Mouse (Mus musculus) MEL (cell line): ENCODE results near the gene Slc25a36. TPM values are rescaled to one million over a fixed set of nuclear protein-coding genes. Genes with fewer than 3 reads are reported as not detected.

ENCODE experiments used
- DNase-seq: peaks from one replicate; pipeline ENCODE4 v3.0.0; 2011; ENCODE audit warnings: low read depth, low spot score
- H3K27ac ChIP-seq: 2 replicates; pipeline ENCODE4 v1.5.1; 2012; ENCODE audit warnings: low read depth, mild to moderate bottlenecking, control low read depth, low read length, moderate library complexity; ENCODE audit not compliant: control insufficient read depth
- H3K27me3 ChIP-seq, 2 experiments: fragments of 150-350 bp in 1 of 2; sonication (generic) in 1 of 2; 2 replicates each; pipeline ENCODE4 v1.6.1; 2012; ENCODE audit warnings: low read length in 2 of 2, mild to moderate bottlenecking in 2 of 2, improper control_type of control experiment in 1 of 2, moderate library complexity in 1 of 2; ENCODE audit not compliant: insufficient read depth in 2 of 2, control insufficient read depth in 1 of 2
- H3K36me3 ChIP-seq, 2 experiments: 2 replicates each; pipeline ENCODE4 v1.6.1; 2012 to 2014; ENCODE audit warnings: low read length in 2 of 2, improper control_type of control experiment in 1 of 2, inconsistent platforms in 1 of 2, mild to moderate bottlenecking in 1 of 2; ENCODE audit not compliant: insufficient read depth in 2 of 2, control insufficient read depth in 1 of 2
- H3K4me1 ChIP-seq, 2 experiments: fragments of 150-350 bp in 1 of 2; sonication (generic) in 1 of 2; 2 replicates each; pipeline ENCODE4 v1.6.1; 2012; ENCODE audit warnings: low read length in 2 of 2, improper control_type of control experiment in 1 of 2, mild to moderate bottlenecking in 1 of 2; ENCODE audit not compliant: insufficient read depth in 2 of 2, control insufficient read depth in 1 of 2
- H3K4me3 ChIP-seq, 2 experiments: fragments of 150-350 bp in 1 of 2; sonication (generic) in 1 of 2; 2 replicates each; pipeline ENCODE4 v1.5.1; 2012; ENCODE audit warnings: low read depth in 2 of 2, low read length in 2 of 2, mild to moderate bottlenecking in 2 of 2, moderate library complexity in 2 of 2, control low read depth in 1 of 2, improper control_type of control experiment in 1 of 2; ENCODE audit not compliant: control insufficient read depth in 1 of 2, insufficient read depth in 1 of 2
- H3K79me2 ChIP-seq: 2 replicates; pipeline ENCODE4 v1.6.1; 2012; ENCODE audit warnings: mild to moderate bottlenecking, low read length, moderate library complexity; ENCODE audit not compliant: control insufficient read depth, poor library complexity, insufficient read depth
- H3K9ac ChIP-seq: 2 replicates; pipeline ENCODE4 v1.6.1; 2012; ENCODE audit warnings: low read depth, mild to moderate bottlenecking, control low read depth, low read length, moderate library complexity; ENCODE audit not compliant: control insufficient read depth, poor library complexity, severe bottlenecking
- H3K9me3 ChIP-seq: fragments of 150-350 bp; sonication (generic); replicated peaks from 2 replicates; pipeline ENCODE4 v1.6.1; 2012; ENCODE audit warnings: mild to moderate bottlenecking, low read length, improper control_type of control experiment, moderate library complexity; ENCODE audit not compliant: insufficient read depth
- CHD2 ChIP-seq: IDR thresholded peaks from 2 replicates; pipeline ENCODE4 v1.6.1; 2011; ENCODE audit warnings: low read length, improper control_type of control experiment
- ELF1 ChIP-seq: IDR thresholded peaks from 2 replicates; pipeline ENCODE4 v1.6.1; 2014; ENCODE audit warnings: low read depth, mild to moderate bottlenecking, inconsistent platforms, low read length, improper control_type of control experiment, moderate library complexity
- ETS1 ChIP-seq: IDR thresholded peaks from 2 replicates; pipeline ENCODE4 v1.6.1; 2012; ENCODE audit warnings: low read depth, mild to moderate bottlenecking, inconsistent platforms, low read length, improper control_type of control experiment, moderate library complexity
- GABPA ChIP-seq: IDR thresholded peaks from 2 replicates; pipeline ENCODE4 v1.6.1; 2012; ENCODE audit warnings: low read depth, mild to moderate bottlenecking, inconsistent platforms, low read length, improper control_type of control experiment, moderate library complexity
- KAT2A ChIP-seq: conservative IDR thresholded peaks from 2 replicates; pipeline ENCODE4 v1.6.1; 2012; ENCODE audit warnings: low read depth, low read length, improper control_type of control experiment, inconsistent platforms
- MAX ChIP-seq: IDR thresholded peaks from 2 replicates; pipeline ENCODE4 v1.6.1; 2011; ENCODE audit warnings: low read length, improper control_type of control experiment
- MEF2A ChIP-seq: IDR thresholded peaks from 2 replicates; pipeline ENCODE4 v1.6.1; 2014; ENCODE audit warnings: low read depth, mild to moderate bottlenecking, inconsistent platforms, low read length, improper control_type of control experiment; ENCODE audit not compliant: poor library complexity, insufficient replicate concordance, severe bottlenecking; ENCODE audit errors: extremely low read depth
- MYB ChIP-seq: IDR thresholded peaks from 2 replicates; pipeline ENCODE4 v1.6.1; 2011; ENCODE audit warnings: mild to moderate bottlenecking, low read depth, low read length, improper control_type of control experiment
- MYC ChIP-seq: IDR thresholded peaks from 2 replicates; pipeline ENCODE4 v1.6.1; 2011; ENCODE audit warnings: low read depth, mild to moderate bottlenecking, low read length, improper control_type of control experiment, moderate library complexity
- NELFE ChIP-seq: IDR thresholded peaks from 2 replicates; pipeline ENCODE4 v1.6.1; 2011; ENCODE audit warnings: low read depth, low read length, improper control_type of control experiment
- RCOR1 ChIP-seq: IDR thresholded peaks from 2 replicates; pipeline ENCODE4 v1.6.1; 2012; ENCODE audit warnings: low read depth, mild to moderate bottlenecking, inconsistent platforms, low read length, improper control_type of control experiment
- SIN3A ChIP-seq: IDR thresholded peaks from 2 replicates; pipeline ENCODE4 v1.6.1; 2012; ENCODE audit warnings: low read length, improper control_type of control experiment, inconsistent platforms
- TAL1 ChIP-seq: IDR thresholded peaks from 2 replicates; pipeline ENCODE4 v1.6.1; 2012; ENCODE audit warnings: mild to moderate bottlenecking, inconsistent platforms, low read length, moderate library complexity, mixed read lengths
- UBTF ChIP-seq: IDR thresholded peaks from 2 replicates; pipeline ENCODE4 v1.6.1; 2012; ENCODE audit warnings: low read depth, mild to moderate bottlenecking, inconsistent platforms, low read length, improper control_type of control experiment, moderate library complexity, borderline replicate concordance; ENCODE audit not compliant: insufficient read depth
- USF2 ChIP-seq, 2 experiments: IDR thresholded peaks; 2 replicates each; pipeline ENCODE4 v1.6.1; 2011 to 2012; ENCODE audit warnings: improper control_type of control experiment in 2 of 2, low read length in 2 of 2, borderline replicate concordance in 1 of 2, inconsistent platforms in 1 of 2, low read depth in 1 of 2, mild to moderate bottlenecking in 1 of 2; ENCODE audit not compliant: insufficient read depth in 1 of 2
- ZMIZ1 ChIP-seq: IDR thresholded peaks from 2 replicates; pipeline ENCODE4 v1.6.1; 2012; ENCODE audit warnings: low read depth, mild to moderate bottlenecking, inconsistent platforms, low read length, improper control_type of control experiment, moderate library complexity
- ZNF384 ChIP-seq: IDR thresholded peaks from 2 replicates; pipeline ENCODE4 v1.6.1; 2012; ENCODE audit warnings: low read depth, mild to moderate bottlenecking, inconsistent platforms, low read length, improper control_type of control experiment
- polyA plus RNA-seq, 2 experiments: library from polyadenylated mRNA; stranded (reverse) in 1 of 2; unstranded in 1 of 2; fragments of >175 nt in 1 of 2; fragments of >200 nt in 1 of 2; gene quantifications; 2 replicates each; pipeline versions ENCODE4 v1.2.1 to v1.2.4; 2012; ENCODE audit warnings: low replicate concordance in 2 of 2, low read depth in 1 of 2; ENCODE audit not compliant: insufficient read length in 2 of 2, insufficient read depth in 1 of 2, missing spikeins in 1 of 2
- total RNA-seq: library from RNA; depleted of rRNA; stranded (reverse); fragments of 300-350 nt; gene quantifications from 2 replicates; pipeline ENCODE4 v1.2.3, GENCODE M21; 2012

Slc25a36 gene
- total and polyA plus RNA-seq, 3 experiments = 11.9 to 13.0 TPM; not detected in 1

GRCm38 (mm10) chr9:97068201-97069095, 42.5 kb downstream of the Slc25a36 start (continued):
- TF ChIP-seq TAL1 (no peak), MYB (no peak), SIN3A (no peak)

GRCm38 (mm10) chr9:97067761-97068160, 43.2 kb downstream of the Slc25a36 start:
- H3K36me3 ChIP-seq = no peaks in the 10 kb centered on the region
- TF ChIP-seq RCOR1 (no peak), USF2 (IDR thresholded peaks at IDR 0.05; ENCODE audit: borderline replicate concordance in 1 of 2, insufficient read depth in 1 of 2, low read depth in 1 of 2, low read length in 2 of 2) (no peak), GABPA (no peak), ZNF384 (no peak), TAL1 (no peak), MAX (no peak), MYC (no peak)

GRCm38 (mm10) chr9:97065885-97066284, 45.1 kb downstream of the Slc25a36 start:
- no peak for TF ChIP-seq SIN3A
- TF ChIP-seq RCOR1 = no peak
- TF ChIP-seq ETS1 = no peak
- no peak for TF ChIP-seq ELF1
- no peak for TF ChIP-seq MYC
- no peak for TF ChIP-seq CHD2
- TF ChIP-seq MEF2A = no peak
- no peak for TF ChIP-seq ZMIZ1
- no peak for TF ChIP-seq KAT2A
- no peak for TF ChIP-seq UBTF
- TF ChIP-seq NELFE = no peak
- H3K4me1 ChIP-seq = no peaks in the 10 kb centered on the region
- no peak overlapping the region for H3K27ac ChIP-seq
- H3K27me3 ChIP-seq = no peaks in the 10 kb centered on the region
- no peaks in the 10 kb centered on the region for H3K36me3 ChIP-seq
- no peak for DNase-seq
- no peak overlapping the region for H3K4me3 ChIP-seq
- no peaks in the 10 kb centered on the region for H3K9me3 ChIP-seq
- no peaks in the 10 kb centered on the region for H3K79me2 ChIP-seq
- no peak overlapping the region for H3K9ac ChIP-seq

More at GRCm38 (mm10) chr9:97067761-97068160, 43.2 kb downstream of the Slc25a36 start:
- H3K4me3 ChIP-seq = no peak overlapping the region
- H3K4me1 ChIP-seq = no peaks in the 10 kb centered on the region
- no peaks in the 10 kb centered on the region for H3K27me3 ChIP-seq
- H3K9me3 ChIP-seq = no peaks in the 10 kb centered on the region
- H3K79me2 ChIP-seq = no peaks in the 10 kb centered on the region
- DNase-seq = no peak
- H3K27ac ChIP-seq = no peak overlapping the region
- H3K9ac ChIP-seq = no peak overlapping the region
